Mouse (Mus musculus) neural tube, embryonic 12.5 days (tissue): ENCODE results near the gene Mettl7a2. TPM values are rescaled to one million over a fixed set of nuclear protein-coding genes. Genes with fewer than 3 reads are reported as not detected.
"Not testable (repeated sequence)": the region's sequence is repeated elsewhere in the genome, so short reads cannot be mapped to it uniquely, and the experiment has no call there.

Experiments used
- ATAC-seq: fragments of 200-750 bp; cut with Nextera tagmentation; 2 replicates; pipeline ENCODE4 v1.8.0; 2017; ENCODE audit warnings: low read depth, mild to moderate bottlenecking, moderate TSS enrichment, moderate library complexity; ENCODE audit not compliant: low FRiP score
- H3K27ac ChIP-seq: fragments of 300-500 bp; sonication (generic); 2 replicates; pipeline ENCODE4 v1.5.1; 2016
- H3K27me3 ChIP-seq: fragments of 300-500 bp; sonication (generic); replicated peaks from 2 replicates; pipeline ENCODE4 v1.6.1; 2016; ENCODE audit warnings: mild to moderate bottlenecking
- H3K36me3 ChIP-seq: fragments of 300-500 bp; sonication (generic); 2 replicates; pipeline ENCODE4 v1.6.1; 2016; ENCODE audit warnings: mild to moderate bottlenecking
- H3K4me1 ChIP-seq: fragments of 300-500 bp; sonication (generic); 2 replicates; pipeline ENCODE4 v1.6.1; 2016
- H3K4me2 ChIP-seq: fragments of 300-500 bp; sonication (generic); replicated peaks from 2 replicates; pipeline ENCODE4 v1.6.1; 2016; ENCODE audit warnings: mild to moderate bottlenecking
- H3K4me3 ChIP-seq: fragments of 300-500 bp; sonication (generic); 2 replicates; pipeline ENCODE4 v1.5.1; 2016
- H3K9ac ChIP-seq: fragments of 300-500 bp; sonication (generic); 2 replicates; pipeline ENCODE4 v1.6.1; 2016; ENCODE audit warnings: mild to moderate bottlenecking
- H3K9me3 ChIP-seq: fragments of 300-500 bp; sonication (generic); 2 replicates; pipeline ENCODE4 v1.6.1; 2016; ENCODE audit warnings: mild to moderate bottlenecking
- WGBS: fragments of 180-500 bp; shearing (Covaris S2); methylation state at CpG from one replicate; pipeline ENCODE4 v1.1.7; 2016; 5-methylcytosine and 5-hydroxymethylcytosine counted together
- polyA plus RNA-seq: library from polyadenylated mRNA; unstranded; fragments of >200 nt; fragmentation: Nextera tagmentation; extraction: Ambion mirVana; gene quantifications from 2 replicates; pipeline ENCODE4 v1.2.1, GENCODE M21; 2016

The Mettl7a2 gene
- polyA plus RNA-seq, 1 experiment from 2014 or later = 0.14 TPM

DNA sequence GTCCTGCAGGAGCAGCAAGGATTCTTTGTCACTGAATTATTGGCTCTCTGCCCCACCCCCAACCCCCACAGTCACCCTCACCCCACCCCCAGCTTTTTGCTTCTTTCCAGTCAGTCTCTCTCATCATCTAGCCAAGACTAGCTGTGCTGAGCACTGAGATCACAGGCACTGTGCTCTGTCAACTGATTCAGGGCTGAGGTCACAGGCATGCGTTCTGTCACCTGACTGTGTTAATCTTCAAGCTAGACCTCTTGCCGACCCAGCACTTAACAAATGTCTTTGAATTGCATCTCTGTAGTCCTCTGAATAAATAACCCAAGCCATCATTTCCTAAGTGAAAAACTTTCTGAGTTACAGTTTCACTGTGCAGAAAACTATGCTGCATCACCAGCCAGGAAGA is 3.5 kb upstream of the Mettl7a2 start:
- Histone ChIP-seq H3K27ac (no peak overlapping the region), H3K27me3 (no peaks in the 10 kb centered on the region), H3K9ac (no peak overlapping the region), H3K4me1 (no peaks in the 10 kb centered on the region), H3K9me3 (no peaks in the 10 kb centered on the region), H3K4me2 (no peak overlapping the region), H3K4me3 (no peak overlapping the region), H3K36me3 (no peaks in the 10 kb centered on the region)
- ATAC-seq = no peak
- WGBS = 65% methylated on average over 2 of the region's 2 CpGs

DNA sequence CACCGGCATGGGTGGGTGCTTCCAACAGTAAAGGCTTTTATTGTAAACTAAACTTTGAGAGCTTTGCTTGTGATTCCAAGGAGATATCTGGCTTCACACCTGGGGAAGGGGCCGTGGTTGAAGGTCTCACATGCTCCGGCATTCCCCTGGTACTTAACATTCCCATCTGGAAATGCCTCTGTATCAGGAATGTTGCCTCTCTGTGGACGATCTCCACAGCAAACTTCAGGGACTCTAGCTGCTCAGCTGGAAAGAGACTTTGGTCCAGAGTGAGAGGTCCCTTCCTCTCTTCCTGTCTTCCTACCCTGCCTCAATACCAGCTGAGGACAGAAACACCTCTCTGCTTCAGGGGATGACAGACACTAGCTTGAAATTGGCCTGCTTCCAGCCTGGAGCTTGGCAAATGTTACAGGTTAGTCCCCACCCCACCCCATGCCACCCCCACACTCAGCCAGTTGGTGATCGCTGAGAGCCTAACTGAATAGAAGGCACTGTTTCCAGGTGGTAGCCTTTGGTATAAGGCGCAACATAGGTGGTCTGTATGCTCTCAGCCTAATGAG is 1.4 kb upstream of the Mettl7a2 start:
- H3K36me3 ChIP-seq = no peaks in the 10 kb centered on the region
- no peak overlapping the region for H3K4me2 ChIP-seq
- H3K9ac ChIP-seq = no peak overlapping the region
- H3K4me3 ChIP-seq = no peak overlapping the region
- no peaks in the 10 kb centered on the region for H3K4me1 ChIP-seq
- H3K27me3 ChIP-seq = no peaks in the 10 kb centered on the region
- no peak overlapping the region for H3K27ac ChIP-seq
- H3K9me3 ChIP-seq = no peaks in the 10 kb centered on the region
- 77% methylated on average over 6 of the region's 6 CpGs for WGBS
- no peak for ATAC-seq

GRCm38 (mm10) chr15:100353399-100353798 is 399 bp downstream of the Mettl7a2 start:
- not testable (repeated sequence) for H3K36me3 ChIP-seq, H3K9ac ChIP-seq, H3K4me2 ChIP-seq, H3K4me3 ChIP-seq, H3K4me1 ChIP-seq, H3K9me3 ChIP-seq, H3K27me3 ChIP-seq, H3K27ac ChIP-seq, ATAC-seq
- WGBS = 95% methylated on average over 20 of the region's 22 CpGs

DNA sequence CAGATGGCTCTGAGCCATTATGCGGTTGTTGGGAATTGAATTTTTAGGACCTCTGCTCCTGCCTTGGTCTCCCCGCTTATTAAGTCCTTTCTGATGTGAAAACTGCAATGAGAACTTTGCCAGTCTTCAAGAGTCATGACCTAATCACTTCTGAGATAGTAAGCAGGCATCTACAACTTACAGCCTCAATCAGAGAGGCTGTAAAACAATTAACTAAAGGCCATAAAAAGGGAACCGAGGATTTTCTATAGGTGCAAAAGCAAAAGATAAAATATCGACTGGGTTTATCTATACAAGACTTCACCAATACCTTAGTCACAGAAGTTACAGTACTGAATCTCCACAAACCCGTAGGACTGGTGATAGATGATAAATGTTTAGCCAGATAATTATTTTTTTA is 2.9 kb downstream of the Mettl7a2 start:
- no peaks in the 10 kb centered on the region for H3K4me1 ChIP-seq
- H3K36me3 ChIP-seq = no peaks in the 10 kb centered on the region
- H3K9ac ChIP-seq = no peak overlapping the region
- H3K27ac ChIP-seq = no peak overlapping the region
- H3K27me3 ChIP-seq = no peaks in the 10 kb centered on the region
- WGBS = 57% methylated on average over 5 of the region's 5 CpGs
- H3K4me2 ChIP-seq = no peak overlapping the region
- no peak for ATAC-seq
- no peaks in the 10 kb centered on the region for H3K9me3 ChIP-seq
- H3K4me3 ChIP-seq = no peak overlapping the region

GRCm38 (mm10) chr15:100364242-100364641 is 11.2 kb downstream of the Mettl7a2 start, which contains the start of gene Higd1c:
Higd1c (plus strand) TSS chr15:100364542.
- Histone ChIP-seq H3K4me2 (no peak within 1 kb of the TSS), H3K4me3 (no peak within 1 kb of the TSS), H3K27ac (no peak within 1 kb of the TSS), H3K4me1 (no peaks in the 10 kb centered on the region), H3K9ac (no peak within 1 kb of the TSS), H3K27me3 (no peaks in the 10 kb centered on the region), H3K36me3 (no peaks in the 10 kb centered on the region), H3K9me3 (no peaks in the 10 kb centered on the region; the same call in 1 of the 2 replicates)
- WGBS = 74% methylated on average over 7 of the region's 7 CpGs
- no peak for ATAC-seq

DNA sequence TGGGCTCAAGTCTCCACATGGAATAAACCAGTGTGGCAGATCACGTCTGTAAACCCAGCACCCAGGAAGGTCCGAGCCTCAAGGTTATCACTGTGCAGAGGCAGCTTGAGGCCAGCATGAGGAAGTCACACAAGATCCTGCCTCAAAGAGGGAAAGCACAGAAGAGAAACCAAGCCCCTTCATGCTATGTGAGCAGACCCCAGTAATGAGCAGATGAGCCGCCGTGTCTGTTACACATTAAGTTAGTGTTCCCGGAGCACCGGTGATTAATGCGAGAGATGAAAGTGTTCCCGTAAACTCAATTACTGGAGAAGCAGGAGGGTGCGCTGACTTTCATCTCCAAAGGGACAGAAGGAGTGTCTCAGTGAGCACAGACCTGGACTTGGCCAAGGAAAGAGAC is 13.0 kb downstream of the Mettl7a2 start:
- H3K36me3 ChIP-seq, H3K27ac ChIP-seq, H3K4me3 ChIP-seq, H3K9ac ChIP-seq, H3K4me1 ChIP-seq, H3K4me2 ChIP-seq, H3K27me3 ChIP-seq, ATAC-seq, H3K9me3 ChIP-seq: not testable (repeated sequence)
- 51% methylated on average over 9 of the region's 9 CpGs for WGBS

- no peak for ATAC-seq
- no peaks in the 10 kb centered on the region for H3K4me1 ChIP-seq
These were observed 14.1 kb downstream of the Mettl7a2 start for GRCm38 (mm10) chr15:100367119-100367518.

DNA sequence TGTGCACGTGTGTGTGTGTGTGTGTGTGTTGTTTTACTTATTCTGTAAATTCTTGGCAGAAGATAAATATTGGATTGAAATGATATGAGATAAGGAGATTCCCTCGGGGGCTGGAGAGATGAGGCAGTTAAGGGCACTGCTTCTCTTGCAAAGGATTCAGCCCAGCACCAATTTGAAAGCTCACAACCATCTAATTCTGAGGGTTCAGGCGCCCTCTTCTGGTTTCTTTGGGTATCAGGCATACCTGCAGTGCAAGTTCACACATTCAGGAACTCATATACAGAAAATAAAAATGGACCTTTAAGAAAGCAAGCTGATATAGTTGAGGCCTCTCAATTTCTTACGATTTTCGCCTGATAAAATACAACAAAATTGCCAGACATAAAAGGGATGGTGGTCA is 22.1 kb downstream of the Mettl7a2 start:
- 42% methylated on average over 5 of the region's 5 CpGs for WGBS
- Histone ChIP-seq H3K27ac (no peak overlapping the region), H3K4me1 (no peaks in the 10 kb centered on the region), H3K36me3 (no peaks in the 10 kb centered on the region), H3K4me3 (no peak overlapping the region), H3K9me3 (no peaks in the 10 kb centered on the region), H3K27me3 (no peaks in the 10 kb centered on the region), H3K4me2 (no peak overlapping the region), H3K9ac (no peak overlapping the region)
- ATAC-seq = no peak

More at GRCm38 (mm10) chr15:100367119-100367518, 14.1 kb downstream of the Mettl7a2 start:
- Histone ChIP-seq H3K27ac (no peak overlapping the region), H3K27me3 (no peaks in the 10 kb centered on the region), H3K9ac (no peak overlapping the region), H3K36me3 (no peaks in the 10 kb centered on the region), H3K4me3 (no peak overlapping the region), H3K9me3 (no peaks in the 10 kb centered on the region; the same call in 1 of the 2 replicates), H3K4me2 (no peak overlapping the region)
- 72% methylated on average over 7 of the region's 7 CpGs for WGBS

GRCm38 (mm10) chr15:100377847-100378505 is 25.0 kb downstream of the Mettl7a2 start:
- H3K36me3 ChIP-seq, H3K4me1 ChIP-seq, H3K27ac ChIP-seq, ATAC-seq, H3K4me3 ChIP-seq, H3K9ac ChIP-seq, H3K4me2 ChIP-seq, H3K27me3 ChIP-seq, H3K9me3 ChIP-seq: not testable (repeated sequence)
- WGBS = 42% methylated on average over 4 of the region's 9 CpGs

GRCm38 (mm10) chr15:100379658-100380057 is 26.7 kb downstream of the Mettl7a2 start:
- Histone ChIP-seq H3K27ac (no peak overlapping the region), H3K4me3 (no peak overlapping the region), H3K4me1 (no peaks in the 10 kb centered on the region), H3K4me2 (no peak overlapping the region), H3K27me3 (no peaks in the 10 kb centered on the region), H3K9ac (no peak overlapping the region), H3K9me3 (no peaks in the 10 kb centered on the region), H3K36me3 (no peaks in the 10 kb centered on the region)
- 85% methylated on average over 8 of the region's 8 CpGs for WGBS
- ATAC-seq = no peak

DNA sequence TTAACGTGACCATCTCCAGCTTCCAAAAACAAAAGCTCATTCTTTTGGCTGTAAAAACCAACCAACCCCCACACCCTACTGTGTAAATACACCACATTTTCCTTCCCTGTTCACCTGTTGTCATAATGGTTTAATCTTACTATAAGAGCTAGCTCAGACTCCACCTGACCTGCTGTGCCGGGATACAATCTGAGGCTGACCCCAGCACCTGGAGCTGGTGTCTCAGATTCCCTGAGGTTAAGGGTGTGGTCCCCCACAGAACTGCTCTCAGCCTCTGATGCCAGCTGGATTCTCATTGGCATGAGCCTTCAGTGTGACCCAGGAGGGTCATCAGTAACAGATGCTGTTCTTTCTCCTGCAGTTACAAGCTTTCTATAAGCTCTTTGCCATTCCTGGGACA is 27.1 kb downstream of the Mettl7a2 start:
- no peaks in the 10 kb centered on the region for H3K27me3 ChIP-seq
- H3K9me3 ChIP-seq = no peaks in the 10 kb centered on the region
- no peak overlapping the region for H3K9ac ChIP-seq
- no peak overlapping the region for H3K27ac ChIP-seq
- H3K36me3 ChIP-seq = no peaks in the 10 kb centered on the region
- H3K4me3 ChIP-seq = no peak overlapping the region
- no peak overlapping the region for H3K4me2 ChIP-seq
- WGBS = 76% methylated on average over 2 of the region's 2 CpGs
- ATAC-seq = no peak
- no peaks in the 10 kb centered on the region for H3K4me1 ChIP-seq

DNA sequence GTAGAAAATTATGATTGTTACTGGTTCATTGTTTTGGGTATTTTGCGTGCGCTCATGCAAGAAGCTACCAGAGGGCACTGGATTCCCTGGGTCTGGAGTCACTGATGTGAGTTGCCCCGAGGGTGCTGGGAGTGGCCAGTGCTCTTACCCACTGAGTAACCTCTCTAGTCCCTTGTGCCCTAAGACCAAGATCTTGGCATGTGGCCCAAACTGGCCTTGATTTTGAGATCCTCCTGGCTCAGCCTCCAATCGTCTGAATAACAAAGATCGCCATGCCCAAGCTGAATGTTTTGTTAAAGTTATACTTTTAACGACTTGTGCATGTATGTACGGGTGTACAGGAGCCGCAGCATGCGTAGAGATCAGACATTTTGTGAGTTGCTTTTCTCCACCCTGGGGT is 32.7 kb downstream of the Mettl7a2 start:
- Histone ChIP-seq H3K27ac (no peak overlapping the region), H3K9ac (no peak overlapping the region), H3K36me3 (no peaks in the 10 kb centered on the region), H3K27me3 (no peaks in the 10 kb centered on the region), H3K9me3 (no peaks in the 10 kb centered on the region), H3K4me1 (peaks cover 6% of the 10 kb centered on the region; the same call in 1 of the 2 replicates), H3K4me3 (no peak overlapping the region), H3K4me2 (no peak overlapping the region)
- WGBS = 93% methylated on average over 9 of the region's 9 CpGs
- no peak for ATAC-seq
